ENCODE assay signal across 20 mouse cellular contexts in the genomic region with DNA sequence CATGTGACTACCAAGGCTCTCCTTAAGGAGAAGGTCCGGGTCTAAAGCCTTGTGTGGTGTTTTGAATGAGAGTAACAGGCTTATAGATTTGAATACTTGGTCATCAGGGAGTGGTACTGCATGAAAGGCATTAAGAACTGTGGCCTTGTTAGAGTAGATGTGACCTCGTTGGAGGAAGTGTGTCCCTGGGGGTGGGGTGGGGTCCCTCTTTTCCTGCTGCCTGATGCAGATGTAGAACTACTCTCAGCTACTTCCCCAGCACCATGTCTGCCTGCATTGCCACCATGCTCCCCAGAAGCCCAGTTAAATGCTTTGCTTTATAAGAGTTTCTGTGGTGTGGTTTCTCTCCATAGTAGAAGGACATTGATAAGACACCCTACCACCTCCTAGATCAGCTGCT.
DNase-seq lines count a peak whose midpoint lies in the region; ATAC-seq lines count a peak whose summit lies in the region.
"Had no signal": no experiment of that assay in that cellular context is flagged by ENCODE, and none has a peak within 500 bp of the region (broad histone marks: within the 10 kb centered on the region; RNA-seq: fewer than 3 reads in every experiment).

No protein-coding gene starts in this region.

- no peaks in the 10 kb centered on the region for H3K27me3 ChIP-seq in heart, embryonic 10.5 days (ENCODE audit: insufficient read depth, poor library complexity, severe bottlenecking)
- H3K27me3 ChIP-seq in heart, embryonic 12.5 days (replicated peaks) = no peaks in the 10 kb centered on the region
- H3K27me3 ChIP-seq: embryonic facial prominence, embryonic 13.5 days; embryonic facial prominence, embryonic 15.5 days; forebrain, embryonic 12.5 days had no signal

- H3K9me3 ChIP-seq in heart, embryonic 10.5 days = no peaks in the 10 kb centered on the region
- no peaks in the 10 kb centered on the region for H3K9me3 ChIP-seq in heart, embryonic 12.5 days (replicated peaks)
- H3K9me3 ChIP-seq: embryonic facial prominence, embryonic 13.5 days; embryonic facial prominence, embryonic 15.5 days; forebrain, embryonic 12.5 days had no signal

- H3K27ac ChIP-seq in heart, embryonic 10.5 days = no peak overlapping the region
- no peak overlapping the region for H3K27ac ChIP-seq in heart, embryonic 12.5 days (ENCODE audit: poor library complexity, severe bottlenecking)
- H3K27ac ChIP-seq: embryonic facial prominence, embryonic 13.5 days; embryonic facial prominence, embryonic 15.5 days; forebrain, embryonic 10.5 days; forebrain, embryonic 12.5 days had no signal

- H3K9ac ChIP-seq in heart, embryonic 12.5 days = no peak overlapping the region
- H3K9ac ChIP-seq: embryonic facial prominence, embryonic 13.5 days; embryonic facial prominence, embryonic 15.5 days; forebrain, embryonic 12.5 days had no signal

- H3K4me2 ChIP-seq in heart, embryonic 12.5 days = no peak overlapping the region
- H3K4me2 ChIP-seq: embryonic facial prominence, embryonic 15.5 days; forebrain, embryonic 12.5 days had no signal

- H3K4me3 ChIP-seq in heart, embryonic 10.5 days = no peak overlapping the region
- H3K4me3 ChIP-seq in heart, embryonic 12.5 days = no peak overlapping the region
- H3K4me3 ChIP-seq: embryonic facial prominence, embryonic 13.5 days; embryonic facial prominence, embryonic 15.5 days; erythroblast, embryonic 14.5 days; forebrain, embryonic 10.5 days; forebrain, embryonic 12.5 days had no signal

- no peak for ATAC-seq in heart, embryonic 12.5 days (ENCODE audit: insufficient number of reproducible peaks, low FRiP score)
- ATAC-seq: forebrain, embryonic 14.5 days had no signal

- peak; percentile 7 to 46 for DNase-seq in heart, adult 18-20 months
- DNase-seq in heart, embryonic 10.5 days (ENCODE audit: low spot score) = no peak
- DNase-seq in heart, adult 9 months (ENCODE audit: low spot score in 2 of 2) = peak; percentile 20 to 27
- DNase-seq: adrenal gland, adult 2 months; adrenal gland, postnatal 10 days; adrenal gland, postnatal 25 days; cerebellum, adult 11 months; cerebellum, adult 18-20 months; cerebellum, adult 8-10 months; cerebellum, adult 9-11 months; cerebellum, postnatal 14 days; cerebellum, postnatal 36 days; embryo, embryonic 11 days had no signal

- H3K36me3 ChIP-seq in heart, embryonic 10.5 days = no peaks in the 10 kb centered on the region
- no peaks in the 10 kb centered on the region for H3K36me3 ChIP-seq in heart, embryonic 12.5 days
- H3K36me3 ChIP-seq: embryonic facial prominence, embryonic 13.5 days; embryonic facial prominence, embryonic 15.5 days; forebrain, embryonic 10.5 days; forebrain, embryonic 12.5 days had no signal

- 66% methylated on average over 2 of the region's 2 CpGs for WGBS in heart, embryonic 10.5 days
- WGBS in heart, embryonic 12.5 days = 62% methylated on average over 2 of the region's 2 CpGs

- no peaks in the 10 kb centered on the region for H3K4me1 ChIP-seq in heart, embryonic 10.5 days
- H3K4me1 ChIP-seq in heart, embryonic 12.5 days (replicated peaks) = peaks cover 12% of the 10 kb centered on the region; the same call in 1 of the 2 replicates
- H3K4me1 ChIP-seq: embryonic facial prominence, embryonic 13.5 days; embryonic facial prominence, embryonic 15.5 days; forebrain, embryonic 10.5 days; forebrain, embryonic 12.5 days had no signal
